Mouse (Mus musculus) CH12.LX (cell line): Measurements from ENCODE around the gene Rora.

ENCODE experiments used
- CTCF ChIP-seq, 2 experiments: IDR thresholded peaks in 1 of 2; conservative IDR thresholded peaks in 1 of 2; 2 replicates each; pipeline ENCODE4 v1.5.1; 2011 to 2012; ENCODE audit warnings: low read depth in 2 of 2, low read length in 2 of 2, improper control_type of control experiment in 1 of 2, inconsistent platforms in 1 of 2, mild to moderate bottlenecking in 1 of 2, moderate library complexity in 1 of 2
- EP300 ChIP-seq: IDR thresholded peaks from 2 replicates; pipeline ENCODE4 v1.6.1; 2011; ENCODE audit warnings: low read length, improper control_type of control experiment
- MAX ChIP-seq: IDR thresholded peaks from 2 replicates; pipeline ENCODE4 v1.6.1; 2011; ENCODE audit warnings: low read length, improper control_type of control experiment
- PAX5 ChIP-seq: IDR thresholded peaks from 2 replicates; pipeline ENCODE4 v1.6.1; 2012; ENCODE audit warnings: low read length, inconsistent platforms, mixed read lengths
- POLR2A ChIP-seq: IDR thresholded peaks from 2 replicates; pipeline ENCODE4 v1.6.1; 2011; ENCODE audit warnings: low read depth, mild to moderate bottlenecking, improper control_type of control experiment, low read length

DNA sequence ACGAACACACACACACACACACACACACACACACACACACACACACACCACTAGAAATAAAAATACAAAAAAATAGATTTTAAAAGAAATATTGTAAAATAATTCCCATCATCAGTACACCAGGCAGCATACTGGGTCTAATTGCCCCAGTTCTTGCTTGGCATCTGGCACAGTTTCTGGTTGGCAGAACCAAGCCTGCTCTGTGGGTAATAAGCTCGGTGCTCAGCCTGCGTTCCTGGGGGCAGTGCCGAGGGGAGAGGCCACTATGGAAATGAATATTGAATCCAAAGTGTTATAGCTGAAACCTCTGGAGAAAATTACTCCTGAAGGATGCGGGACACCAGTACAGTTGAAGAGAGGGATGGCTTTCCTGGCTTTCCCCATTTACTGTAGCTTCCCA lies 310.3 kb downstream of the Rora start:
- TF ChIP-seq CTCF (conservative IDR thresholded peaks at IDR 0.05 in 1 of 2, IDR thresholded peaks at IDR 0.05 in 1 of 2; ENCODE audit: low read depth in 2 of 2, low read length in 2 of 2) (no peak), MAX (no peak), POLR2A (no peak), EP300 (no peak), PAX5 (no peak)
